Mouse (Mus musculus): ENCODE data around the gene Pde2a.

GRCm38 (mm10) chr7:101383756-101384155, 37.7 kb upstream of the Pde2a start:
- no peak for TF ChIP-seq CTCF (IDR thresholded peaks at IDR 0.05)
- no peak for TF ChIP-seq POLR2A (IDR thresholded peaks at IDR 0.05; ENCODE audit: insufficient read depth, low read depth, low read length)
